Mouse (Mus musculus): Measurements from ENCODE around the gene Cenpv. TPM values are rescaled to one million over a fixed set of nuclear protein-coding genes. Genes with fewer than 3 reads are reported as not detected.

The Cenpv gene
- 18.2 and 18.9 TPM in 2 replicates for polyA plus RNA-seq (2014; fragmentation: Nextera tagmentation; extraction: Ambion mirVana)

GRCm38 (mm10) chr11:62539089-62539890 lies at the start of gene Cenpv:
Gene Cenpv, minus strand, starts transcription at chr11:62539261.
- 7% methylated on average over 47 of the region's 57 CpGs for WGBS
- Histone ChIP-seq H3K36me3 (ENCODE audit: insufficient read depth) (no peaks in the 10 kb centered on the region), H3K27me3 (ENCODE audit: insufficient read depth, low read length) (peaks cover 19% of the 10 kb centered on the region; the same call in 1 of the 2 replicates), H3K4me2 (peak within 1 kb of the TSS; percentile 96), H3K4me1 (ENCODE audit: insufficient read depth) (no peaks in the 10 kb centered on the region), H3K4me3 (ENCODE audit: low read depth, low read length) (peak within 1 kb of the TSS; percentile 74), H3K9ac (peak within 1 kb of the TSS; percentile 85), H3K9me3 (ENCODE audit: low read depth, low read length) (no peaks in the 10 kb centered on the region), H3K27ac (ENCODE audit: low read depth) (0 out of 2 replicates have a peak within 1 kb of the TSS, but pooled peaks have one; percentile 8)
- no peak for TF ChIP-seq CTCF (IDR thresholded peaks at IDR 0.05; ENCODE audit: low read depth)
- DNase-seq, result peak; percentile 82
- peak; percentile 62 for ATAC-seq (ENCODE audit: insufficient read depth)

GRCm38 (mm10) chr11:62587034-62587433 lies 48.0 kb upstream of the Cenpv start:
- ATAC-seq (ENCODE audit: insufficient read depth) (no peak), DNase-seq (no peak)
- Histone ChIP-seq H3K4me3 (ENCODE audit: low read depth, low read length) (no peak overlapping the region), H3K27me3 (ENCODE audit: insufficient read depth, low read length) (no peaks in the 10 kb centered on the region), H3K4me2 (no peak overlapping the region), H3K27ac (ENCODE audit: low read depth) (no peak overlapping the region), H3K36me3 (ENCODE audit: insufficient read depth) (no peaks in the 10 kb centered on the region), H3K4me1 (ENCODE audit: insufficient read depth) (no peaks in the 10 kb centered on the region), H3K9me3 (ENCODE audit: low read depth, low read length) (no peaks in the 10 kb centered on the region), H3K9ac (no peak overlapping the region)
- 79% methylated on average over 5 of the region's 5 CpGs for WGBS
- no peak for TF ChIP-seq CTCF (IDR thresholded peaks at IDR 0.05; ENCODE audit: low read depth)

- no peak overlapping the region for H3K4me3 ChIP-seq (ENCODE audit: low read depth, low read length)
- no peak for TF ChIP-seq CTCF (IDR thresholded peaks at IDR 0.05; ENCODE audit: low read depth)
- DNase-seq, result no peak
- 54% methylated on average over 9 of the region's 9 CpGs for WGBS
- H3K4me2 ChIP-seq, result no peak overlapping the region
- no peak overlapping the region for H3K9ac ChIP-seq
- no peaks in the 10 kb centered on the region for H3K36me3 ChIP-seq (ENCODE audit: insufficient read depth)
- no peak for ATAC-seq (ENCODE audit: insufficient read depth)
- no peaks in the 10 kb centered on the region for H3K4me1 ChIP-seq (ENCODE audit: insufficient read depth)
- no peaks in the 10 kb centered on the region for H3K9me3 ChIP-seq (ENCODE audit: low read depth, low read length)
- no peaks in the 10 kb centered on the region for H3K27me3 ChIP-seq (ENCODE audit: insufficient read depth, low read length)
- H3K27ac ChIP-seq (ENCODE audit: low read depth), result no peak overlapping the region
Measured at GRCm38 (mm10) chr11:62584671-62585206, 45.7 kb upstream of the Cenpv start.

GRCm38 (mm10) chr11:62583031-62583430 lies 44.0 kb upstream of the Cenpv start:
- DNase-seq (no peak), ATAC-seq (ENCODE audit: insufficient read depth) (no peak)
- no peak overlapping the region for H3K9ac ChIP-seq
- H3K4me2 ChIP-seq, result no peak overlapping the region
- H3K27me3 ChIP-seq (ENCODE audit: insufficient read depth, low read length), result no peaks in the 10 kb centered on the region
- H3K27ac ChIP-seq (ENCODE audit: low read depth), result no peak overlapping the region
- no peaks in the 10 kb centered on the region for H3K9me3 ChIP-seq (ENCODE audit: low read depth, low read length)
- TF ChIP-seq CTCF (IDR thresholded peaks at IDR 0.05; ENCODE audit: low read depth), result no peak
- H3K36me3 ChIP-seq (ENCODE audit: insufficient read depth), result no peaks in the 10 kb centered on the region
- 86% methylated on average over 6 of the region's 6 CpGs for WGBS
- no peaks in the 10 kb centered on the region for H3K4me1 ChIP-seq (ENCODE audit: insufficient read depth)
- no peak overlapping the region for H3K4me3 ChIP-seq (ENCODE audit: low read depth, low read length)

- Histone ChIP-seq H3K4me2 (peak overlapping the region; percentile 81), H3K36me3 (ENCODE audit: insufficient read depth) (no peaks in the 10 kb centered on the region)
- DNase-seq, result no peak
Measured at GRCm38 (mm10) chr11:62576530-62577152, 37.6 kb upstream of the Cenpv start.

GRCm38 (mm10) chr11:62575659-62576438 lies 36.8 kb upstream of the Cenpv start:
- H3K9me3 ChIP-seq (ENCODE audit: low read depth, low read length), result no peaks in the 10 kb centered on the region
- H3K4me2 ChIP-seq, result peak overlapping the region; percentile 81
- DNase-seq, result peak; percentile 52
- 7% methylated on average over 27 of the region's 27 CpGs for WGBS
- no peak overlapping the region for H3K27ac ChIP-seq (ENCODE audit: low read depth)
- H3K36me3 ChIP-seq (ENCODE audit: insufficient read depth), result no peaks in the 10 kb centered on the region
- H3K27me3 ChIP-seq (ENCODE audit: insufficient read depth, low read length), result peaks cover 4% of the 10 kb centered on the region; the same call in 1 of the 2 replicates
- peak; percentile 68 for ATAC-seq (ENCODE audit: insufficient read depth)
- H3K4me1 ChIP-seq (ENCODE audit: insufficient read depth), result peaks cover 3% of the 10 kb centered on the region
- TF ChIP-seq CTCF (IDR thresholded peaks at IDR 0.05; ENCODE audit: low read depth), result no peak
- peak overlapping the region; percentile 18 for H3K9ac ChIP-seq
- peak overlapping the region; percentile 46 for H3K4me3 ChIP-seq (ENCODE audit: low read depth, low read length)

More at GRCm38 (mm10) chr11:62576530-62577152, 37.6 kb upstream of the Cenpv start:
- peaks cover 3% of the 10 kb centered on the region for H3K4me1 ChIP-seq (ENCODE audit: insufficient read depth)
- peak overlapping the region; percentile 46 for H3K4me3 ChIP-seq (ENCODE audit: low read depth, low read length)
- peaks cover 4% of the 10 kb centered on the region; the same call in 1 of the 2 replicates for H3K27me3 ChIP-seq (ENCODE audit: insufficient read depth, low read length)
- no peak overlapping the region; the same call in 1 of the 2 replicates for H3K27ac ChIP-seq (ENCODE audit: low read depth)
- no peak overlapping the region for H3K9ac ChIP-seq
- WGBS, result 58% methylated on average over 16 of the region's 16 CpGs
- no peak for ATAC-seq (ENCODE audit: insufficient read depth)
- TF ChIP-seq CTCF (IDR thresholded peaks at IDR 0.05; ENCODE audit: low read depth), result no peak
- H3K9me3 ChIP-seq (ENCODE audit: low read depth, low read length), result no peaks in the 10 kb centered on the region

Measured in lung, embryonic 14.5 days (tissue).